Mouse (Mus musculus) urinary bladder, postnatal 14 days (tissue): ENCODE measurements at regions not wholly inside any gene's neighbourhood (a gene's known extent, or its start where the extent isn't known, plus 50 kb on each side); places are given as distances from the start of the nearest gene placed in this dataset.

Experiments
- DNase-seq: peaks from one replicate; pipeline ENCODE4 v3.0.0; 2021; ENCODE audit warnings: low spot score

DNA sequence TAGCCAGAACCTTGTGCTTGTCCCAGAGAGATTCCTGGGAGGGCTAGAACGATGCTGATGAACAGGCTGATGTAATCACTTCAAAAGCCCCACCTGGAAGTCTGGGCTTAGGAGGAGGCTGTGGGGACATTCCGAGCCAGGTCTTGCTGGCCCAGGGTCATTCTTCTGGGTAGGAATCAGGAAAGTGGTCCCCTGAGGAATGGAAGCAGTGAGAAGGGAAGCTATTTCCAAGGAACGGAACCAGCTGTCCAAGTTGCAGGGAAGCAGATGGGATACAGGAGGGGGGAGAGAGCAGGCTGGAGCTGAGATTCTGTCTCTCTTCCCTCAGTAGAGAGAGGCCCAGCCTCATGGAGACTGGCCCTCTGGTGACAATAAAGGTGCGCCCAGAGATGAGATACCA is 243.9 kb downstream of the Tcf7l2 start:
- DNase-seq: no peak

DNA sequence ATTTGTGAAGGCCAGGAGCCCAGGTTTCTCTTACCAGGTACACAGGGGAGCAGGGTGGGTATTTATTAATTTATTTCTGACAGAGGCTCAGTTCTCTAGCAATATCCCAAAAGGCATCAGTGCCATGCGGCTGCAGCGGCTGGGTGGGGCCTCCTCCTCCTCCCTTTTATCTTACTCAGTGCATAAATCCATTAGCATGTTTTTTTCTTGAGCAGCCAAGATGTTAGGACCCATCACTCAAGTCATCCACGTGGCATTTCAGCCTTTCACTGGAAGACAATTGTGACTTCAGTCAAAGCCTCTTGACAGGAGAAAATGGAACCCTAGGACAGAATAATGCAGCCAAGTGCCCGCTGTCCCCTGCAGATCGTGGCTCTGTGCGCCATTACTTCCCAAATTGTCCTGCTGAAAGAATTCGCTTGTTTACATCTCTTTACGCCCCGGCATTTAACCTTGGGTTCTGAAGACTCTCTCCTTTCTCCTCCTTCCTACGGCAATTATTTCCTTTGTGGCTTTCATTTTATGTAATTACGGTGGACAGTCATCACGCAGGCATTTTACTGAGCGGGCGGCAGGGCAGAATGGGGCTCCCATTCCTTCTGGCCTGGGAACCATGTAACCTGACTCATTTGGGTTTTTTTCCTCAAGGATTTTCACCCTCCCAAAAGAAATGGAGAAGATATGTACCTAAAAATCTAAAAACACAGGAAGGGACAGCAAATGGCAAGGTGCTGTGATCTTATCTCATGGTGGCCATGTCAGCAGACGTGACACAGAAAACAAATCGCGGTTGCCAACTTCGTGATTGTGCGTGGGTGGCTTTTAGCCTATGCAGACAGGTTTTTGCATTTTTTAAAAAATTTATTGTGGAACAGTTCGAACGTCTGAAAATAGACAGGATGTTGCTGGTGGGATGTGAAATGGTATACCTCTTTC is 250.4 kb downstream of the Tcf7l2 start:
- no peak for DNase-seq

DNA sequence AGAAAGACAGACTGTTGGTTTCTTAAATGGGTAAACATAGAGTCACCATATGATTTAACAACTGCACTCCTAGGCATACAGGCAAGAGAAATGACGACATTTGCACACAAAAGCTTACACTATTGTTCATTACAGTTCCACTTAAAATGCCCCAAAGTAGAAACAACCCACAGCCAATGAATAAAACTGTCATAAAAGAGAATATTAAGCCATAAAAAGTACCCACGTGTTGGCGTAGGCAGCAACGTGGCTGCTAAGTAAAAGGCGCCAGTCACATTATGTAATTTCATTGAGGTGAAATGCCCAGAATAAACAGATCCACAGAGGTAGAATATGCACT is 251.1 kb downstream of the Tcf7l2 start:
- DNase-seq: no peak

DNA sequence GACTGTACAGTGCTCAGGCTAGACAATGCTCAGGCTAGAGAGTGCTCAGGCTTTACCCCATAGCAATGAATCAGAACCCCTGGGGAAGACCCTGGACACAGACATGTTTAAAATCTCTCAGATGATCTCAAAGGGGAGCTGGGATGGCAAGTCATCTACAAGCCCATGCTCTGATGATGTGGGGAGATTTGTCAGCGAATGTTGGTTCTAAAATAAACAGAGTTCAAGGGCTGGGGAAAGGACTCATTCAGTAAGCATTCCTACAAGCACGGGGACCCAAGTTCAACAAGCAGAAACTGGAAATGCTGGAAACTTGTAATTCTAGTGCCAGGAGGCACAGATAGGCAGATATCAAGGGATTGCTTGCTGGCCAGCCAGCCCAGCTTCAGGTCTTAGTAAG is 254.1 kb downstream of the Tcf7l2 start:
- peak; percentile 7 for DNase-seq

DNA sequence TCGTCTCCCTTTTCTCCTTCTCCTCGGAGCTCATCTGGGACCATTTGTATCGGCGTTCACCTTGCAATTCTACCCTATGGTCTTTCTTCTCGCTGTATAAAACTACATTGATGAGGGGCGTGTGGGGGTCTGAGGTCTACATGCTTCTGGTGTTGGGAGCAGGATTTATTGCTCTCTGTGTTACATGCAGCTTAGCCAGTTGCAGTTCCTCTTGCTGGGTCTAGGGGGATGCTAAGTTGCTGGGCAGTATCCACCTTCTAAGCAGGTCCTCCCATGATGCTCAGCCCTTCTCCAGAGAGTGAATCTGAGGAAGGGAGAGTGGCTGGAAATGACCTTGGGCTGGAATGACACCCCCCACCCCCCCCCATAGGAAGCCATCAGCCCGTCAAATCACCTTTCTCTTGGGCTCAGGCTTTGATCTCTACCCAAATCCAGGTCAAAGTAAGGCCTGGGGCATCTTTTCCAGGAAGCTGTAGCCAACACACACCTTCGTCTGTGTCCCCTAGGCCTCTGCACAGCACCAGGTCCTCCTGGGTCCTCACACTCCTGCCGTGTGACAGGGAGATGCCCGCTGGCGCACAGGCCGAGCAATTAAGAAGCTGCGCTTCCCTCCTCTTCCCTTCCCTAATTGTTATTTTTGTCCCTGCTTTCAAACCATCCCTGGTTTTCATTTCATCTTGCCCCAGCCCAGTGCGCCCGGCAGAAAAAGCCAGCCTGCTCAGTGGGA is 257.0 kb downstream of the Tcf7l2 start:
- DNase-seq: no peak

DNA sequence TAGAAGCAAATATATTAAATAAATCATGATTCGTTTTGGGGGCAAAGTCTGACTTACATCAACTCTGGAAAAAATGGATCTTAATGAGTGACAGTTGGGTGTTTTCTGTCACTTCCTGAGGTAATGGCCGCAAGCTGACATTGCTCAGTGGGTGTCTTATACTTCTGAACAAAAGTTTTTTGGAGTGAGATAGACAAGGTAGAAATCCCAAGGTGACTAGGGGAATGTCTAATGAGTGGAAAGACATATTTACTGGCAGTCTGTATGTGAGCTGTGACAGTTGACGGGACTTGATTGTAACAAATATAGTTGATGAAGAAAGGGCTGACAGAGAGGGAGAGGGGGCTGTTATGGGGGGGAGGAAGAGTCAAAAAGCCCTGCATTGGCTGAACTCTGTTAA is 257.8 kb downstream of the Tcf7l2 start:
- no peak for DNase-seq

DNA sequence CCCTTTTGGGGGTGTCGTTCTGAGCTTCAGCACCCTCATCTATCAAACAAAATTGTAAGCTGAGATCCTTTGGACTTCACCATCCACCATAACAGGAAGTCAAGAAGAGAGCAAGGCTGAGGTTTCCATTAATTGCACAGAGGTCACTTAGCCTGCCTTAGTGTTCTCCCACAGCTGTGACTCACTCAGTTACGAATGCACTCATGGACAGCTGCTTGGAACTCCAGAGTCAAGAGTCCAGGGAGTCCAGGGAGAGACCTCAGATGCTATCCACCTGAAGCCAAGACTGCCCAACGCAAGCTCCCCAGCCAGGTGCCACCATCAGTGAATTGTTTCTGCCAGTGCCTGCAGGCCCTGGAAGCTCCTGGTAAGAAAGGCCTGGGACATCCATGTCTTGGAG is 259.8 kb downstream of the Tcf7l2 start:
- no peak for DNase-seq

DNA sequence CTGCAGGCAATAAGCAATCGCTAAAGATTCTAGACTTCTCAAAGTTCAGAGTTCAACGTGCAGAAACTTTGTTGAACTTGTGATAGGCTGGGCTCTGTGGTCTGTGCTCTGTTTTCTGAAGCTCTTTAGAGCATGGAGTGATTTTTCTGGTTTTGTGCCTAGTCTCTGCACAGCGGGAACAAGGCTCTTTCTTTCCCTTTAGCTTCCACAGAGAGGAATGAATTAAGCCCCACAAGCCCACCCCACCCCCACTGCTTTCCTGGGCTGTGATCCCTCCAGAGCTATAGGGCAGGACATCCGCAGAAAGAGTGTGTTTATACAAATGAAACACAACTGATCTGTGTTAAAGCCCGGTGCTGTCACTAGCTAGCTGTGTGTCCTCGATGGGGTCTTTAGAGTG is 264.3 kb downstream of the Tcf7l2 start:
- no peak for DNase-seq

DNA sequence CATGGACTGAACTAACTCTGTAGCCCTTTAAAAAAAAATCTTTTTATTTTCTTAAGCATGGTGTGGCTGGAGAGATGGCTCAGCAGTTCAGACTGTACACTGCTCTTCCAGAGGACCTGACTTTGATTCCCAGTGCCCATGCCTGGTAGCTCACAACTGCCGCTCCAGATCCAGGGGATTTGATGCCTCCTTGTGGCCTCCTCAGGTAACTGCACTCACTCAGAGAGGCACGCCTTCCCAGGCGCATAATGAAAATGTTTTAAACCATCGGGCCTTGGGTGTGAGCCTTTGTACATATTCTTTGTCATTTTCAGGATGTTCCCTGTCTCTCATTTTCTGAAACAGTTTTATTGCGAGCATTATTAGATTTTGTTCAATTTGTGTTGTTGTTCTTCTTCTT is 265.8 kb downstream of the Tcf7l2 start:
- DNase-seq: no peak

DNA sequence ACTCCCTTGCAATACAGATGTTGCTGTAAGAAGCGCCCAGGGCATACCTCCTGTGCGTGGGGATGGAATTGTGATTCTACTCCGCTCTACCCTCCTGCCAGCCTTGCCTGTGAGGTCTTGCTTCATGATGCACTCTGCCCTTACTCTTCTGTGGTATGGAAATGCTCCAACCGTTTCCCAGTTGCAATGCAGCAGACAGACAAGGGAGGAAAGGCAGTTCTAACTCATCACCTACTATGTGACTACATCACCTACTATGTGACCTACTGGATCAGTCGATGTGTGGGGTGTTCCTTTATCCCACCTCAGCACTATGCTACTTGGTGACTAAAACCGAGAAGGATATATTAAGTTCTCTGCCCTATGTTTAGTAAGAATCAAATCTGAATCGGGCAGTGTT is 269.1 kb downstream of the Tcf7l2 start:
- no peak for DNase-seq

DNA sequence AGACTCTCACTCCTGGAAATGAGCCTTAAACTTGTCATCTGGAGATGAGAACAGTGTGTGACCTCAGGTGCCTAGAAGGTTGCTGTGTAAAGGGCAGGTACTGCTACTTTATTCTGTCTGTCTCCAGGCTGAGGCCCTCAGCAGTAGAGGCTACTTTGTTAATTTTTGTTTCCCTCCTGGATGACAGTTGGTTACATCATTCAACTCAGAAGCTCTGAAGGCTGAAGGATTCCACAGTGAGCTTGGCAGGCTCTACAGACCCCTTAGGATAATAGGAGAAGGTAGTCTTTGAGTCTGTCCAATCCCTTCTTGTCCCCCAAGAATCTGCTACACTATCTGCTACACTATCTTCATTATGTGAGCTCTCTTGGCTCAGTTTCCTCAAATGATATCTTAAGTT is 269.7 kb downstream of the Tcf7l2 start:
- no peak for DNase-seq

DNA sequence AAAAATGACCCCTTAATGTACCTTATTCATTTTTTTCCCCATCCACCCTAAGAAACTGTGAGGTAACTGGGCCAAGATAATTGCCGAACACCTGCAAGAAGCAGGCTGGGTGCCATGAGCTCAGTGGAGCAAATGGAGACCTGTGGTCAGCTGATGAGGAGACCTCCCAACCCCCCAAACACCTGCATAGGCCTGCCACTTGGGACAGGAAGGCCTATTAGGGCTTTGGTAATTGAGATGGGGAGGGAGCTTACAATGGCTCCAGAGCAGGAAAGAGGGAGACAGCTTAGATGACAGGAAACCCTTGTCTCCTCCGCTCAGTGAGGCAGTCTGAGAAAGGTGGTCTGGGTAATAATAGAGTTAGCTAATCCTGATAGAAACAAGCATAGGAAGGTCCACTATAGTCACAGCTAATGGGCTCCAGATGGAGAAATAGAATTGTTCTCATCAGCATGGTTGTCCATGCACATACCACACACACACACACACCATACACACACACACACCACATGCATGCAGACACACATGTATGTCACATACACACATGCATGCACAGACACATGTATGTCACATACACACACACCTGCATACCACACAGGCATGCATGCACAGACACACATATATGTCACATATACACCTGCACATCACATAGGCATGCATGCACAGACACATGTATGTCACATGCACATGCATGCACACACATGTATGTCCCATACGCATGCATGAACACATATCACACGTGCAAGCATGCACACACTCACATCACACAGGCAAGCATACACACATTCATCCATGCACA is 270.2 kb upstream of the Habp2 start:
- DNase-seq: no peak

DNA sequence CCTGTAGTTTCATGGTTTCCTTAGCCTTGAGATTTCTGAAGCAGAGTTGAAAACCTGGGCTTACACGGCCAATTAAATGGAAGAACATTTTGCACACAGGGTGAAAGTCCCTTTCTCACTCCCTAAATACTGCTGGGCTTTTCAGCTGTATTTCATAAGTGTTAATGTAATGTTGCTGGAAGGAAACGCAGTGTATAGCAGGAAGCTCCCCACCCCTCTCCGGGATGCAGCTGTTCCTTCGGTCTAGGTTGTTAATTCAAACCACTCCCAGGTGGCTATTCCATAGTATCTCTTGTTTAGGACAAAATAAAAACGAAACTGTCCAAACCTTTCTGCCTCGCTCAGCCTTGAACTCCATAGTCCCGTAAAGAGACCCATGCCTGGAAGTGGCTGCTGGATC is 269.4 kb upstream of the Habp2 start:
- no peak for DNase-seq

DNA sequence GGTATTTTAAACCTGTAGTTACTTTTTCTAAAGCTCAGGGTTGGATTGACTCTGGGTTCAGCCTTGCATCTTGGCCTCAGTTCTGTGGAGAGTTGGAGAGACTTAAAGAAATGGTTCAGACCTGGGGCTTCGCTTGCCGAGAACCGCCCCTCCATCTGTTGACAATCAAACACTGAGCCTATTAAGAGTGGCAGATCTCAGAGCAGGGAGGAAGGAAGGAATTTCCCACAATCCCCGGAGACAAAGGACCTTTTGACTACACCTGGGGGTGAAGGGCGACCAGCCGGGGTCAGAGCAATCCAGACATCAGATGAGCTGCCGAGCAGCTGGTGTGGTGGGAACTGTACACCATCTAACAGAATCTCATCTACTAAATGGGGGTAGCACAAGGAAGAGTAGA is 267.8 kb upstream of the Habp2 start:
- no peak for DNase-seq

DNA sequence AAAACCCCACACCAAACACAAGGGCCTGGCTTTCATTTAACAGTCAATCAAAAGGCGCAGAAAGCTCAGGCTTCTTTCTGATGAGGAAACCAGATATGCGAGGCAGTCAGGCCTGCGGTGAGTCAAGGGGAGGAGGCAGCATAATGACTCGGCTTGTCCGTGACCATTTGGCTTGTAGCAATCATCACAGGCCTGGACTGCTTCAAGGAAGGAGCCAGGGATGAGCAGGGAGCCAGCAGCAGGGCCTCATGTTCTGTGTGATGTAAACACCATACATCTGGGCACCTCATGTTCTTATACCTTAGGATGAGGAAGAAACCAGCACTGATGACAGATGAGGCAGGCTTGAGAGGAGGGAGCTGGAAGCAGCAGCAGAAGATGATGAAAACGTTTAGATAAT is 264.6 kb upstream of the Habp2 start:
- peak; percentile 33 for DNase-seq

DNA sequence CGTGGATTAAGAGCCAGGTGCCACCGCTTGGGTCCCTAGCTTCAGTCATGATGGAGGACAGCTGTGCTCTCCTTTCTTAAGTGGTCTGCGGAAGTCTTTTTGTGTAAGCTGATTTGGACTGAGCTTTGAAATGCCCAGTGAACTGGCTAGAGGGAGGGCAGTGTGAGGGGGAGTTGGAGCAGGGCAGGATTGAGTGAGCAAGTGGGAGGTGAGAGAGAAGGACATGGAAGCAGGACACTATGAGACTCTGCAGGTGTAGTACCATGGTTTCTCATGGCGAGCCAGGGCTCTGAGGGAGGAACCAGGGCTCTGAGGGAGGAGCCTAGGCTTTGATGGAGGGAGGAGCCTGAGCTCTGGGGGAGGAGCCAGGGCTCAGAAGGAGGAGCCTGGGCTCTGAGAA is 262.3 kb upstream of the Habp2 start:
- no peak for DNase-seq

DNA sequence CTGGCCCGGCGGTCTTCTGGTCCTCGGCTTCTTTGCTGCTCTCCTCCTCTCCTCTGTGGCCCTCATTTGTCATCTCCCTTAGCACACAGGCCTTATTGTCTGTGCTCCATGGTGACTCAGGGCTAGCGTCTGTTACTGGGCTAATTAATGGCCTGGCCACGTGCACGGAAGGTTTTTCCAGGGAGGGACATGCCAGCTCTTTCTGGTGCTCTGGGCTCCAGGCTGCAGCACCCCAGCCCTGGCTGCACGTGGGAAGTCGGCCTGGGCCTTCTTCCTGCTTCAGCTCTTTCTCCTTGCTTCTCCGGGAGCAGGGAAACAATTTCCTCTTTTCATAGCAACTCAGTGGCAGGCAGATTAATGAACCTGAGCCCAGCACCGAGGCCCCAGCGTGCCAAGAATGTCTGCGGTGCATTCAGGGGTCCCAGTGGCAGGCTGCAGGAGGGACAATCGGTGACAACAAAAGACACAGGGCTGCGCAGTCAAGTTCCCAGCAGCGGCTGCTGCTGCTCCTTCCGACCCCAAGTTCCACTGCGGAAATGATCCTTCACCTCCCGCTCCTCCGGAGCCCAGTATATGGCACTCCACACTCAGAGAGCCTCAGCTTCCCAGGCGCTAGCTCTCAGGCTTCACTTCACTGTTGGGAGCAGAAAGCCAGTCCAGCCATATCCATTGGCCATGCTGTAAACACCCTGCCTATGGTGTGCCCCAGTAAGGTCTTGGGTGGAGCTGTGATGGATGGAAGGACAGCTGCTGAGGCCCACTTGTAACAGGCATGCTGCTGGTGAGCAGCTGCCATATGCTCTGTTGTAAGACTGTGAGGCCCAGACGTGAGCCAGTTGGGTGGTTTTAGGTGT is 257.3 kb upstream of the Habp2 start:
- DNase-seq: no peak

DNA sequence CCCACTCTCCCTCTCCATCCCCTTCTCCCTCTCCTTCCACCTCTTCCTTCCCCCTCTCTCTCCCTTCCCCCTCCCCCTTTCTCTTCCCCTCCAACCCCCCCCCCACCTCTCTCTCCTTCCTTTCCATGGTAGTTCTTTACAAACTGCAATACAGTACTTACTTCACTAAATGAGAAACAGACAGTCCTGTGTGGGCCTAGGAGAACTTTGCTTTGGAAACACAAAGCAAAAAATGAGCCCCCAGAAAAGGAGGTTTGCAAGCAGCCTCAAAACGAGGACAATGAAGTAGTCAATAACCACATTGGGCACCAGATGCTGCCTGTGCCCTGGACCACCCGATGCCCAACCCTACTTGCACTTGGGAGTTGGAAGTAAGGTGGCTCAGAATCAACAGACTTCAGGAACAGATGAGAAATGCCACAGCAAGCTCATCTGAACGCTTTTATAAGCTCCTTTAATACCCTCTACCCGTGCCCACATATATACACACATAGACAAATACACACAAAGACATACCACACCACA is 256.5 kb upstream of the Habp2 start:
- no peak for DNase-seq

DNA sequence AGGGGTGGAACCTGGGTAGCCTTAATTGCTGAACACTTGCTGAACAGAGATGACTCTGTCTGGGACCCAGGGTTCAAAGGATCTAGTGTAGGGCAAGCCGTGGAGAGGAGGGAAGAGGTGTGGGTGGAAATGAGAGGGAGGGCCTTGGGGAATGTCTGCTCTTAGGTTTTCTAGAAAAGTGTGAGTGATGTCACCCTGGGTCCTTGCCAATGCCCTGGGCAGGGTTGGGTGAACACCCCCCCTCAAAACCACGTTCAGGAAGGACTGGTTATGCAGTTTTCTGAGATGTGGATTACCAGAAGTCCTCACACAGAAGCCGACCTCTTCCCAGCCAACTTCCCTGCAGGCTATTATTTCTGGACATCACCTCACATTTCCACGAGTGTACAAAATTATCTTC is 252.4 kb upstream of the Habp2 start:
- DNase-seq: no peak

DNA sequence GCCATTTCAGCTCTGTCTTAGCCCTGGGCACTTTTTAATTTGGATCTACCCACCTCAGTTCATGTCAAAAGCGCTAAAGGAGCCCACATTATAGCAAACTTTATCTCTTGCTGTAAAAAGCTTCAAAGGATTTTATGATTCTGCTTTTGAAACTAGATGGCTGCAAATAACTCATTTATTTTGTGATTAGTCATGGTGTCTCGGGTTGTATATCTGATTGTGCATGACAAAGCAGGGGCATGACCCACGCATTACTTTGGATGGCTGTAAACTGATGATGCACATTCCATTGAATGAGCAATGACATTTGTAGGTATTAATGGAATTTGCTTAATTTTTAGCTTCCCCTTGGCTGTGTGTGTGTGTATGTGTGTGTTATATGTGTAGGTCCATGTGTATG is 249.4 kb upstream of the Habp2 start:
- DNase-seq: no peak
